Mouse (Mus musculus) intestine, embryonic 16.5 days (tissue): Measurements from ENCODE around the gene Cacna1i. TPM values are rescaled to one million over a fixed set of nuclear protein-coding genes. Genes with fewer than 3 reads are reported as not detected.

Experiments
- ATAC-seq: fragments of 200-750 bp; cut with Nextera tagmentation; 2 replicates; pipeline ENCODE4 v1.8.0; 2017; ENCODE audit warnings: moderate TSS enrichment, moderate library complexity
- H3K27ac ChIP-seq: fragments of 300-500 bp; sonication (generic); 2 replicates; pipeline ENCODE4 v1.5.1; 2014; ENCODE audit warnings: mild to moderate bottlenecking, low read length
- H3K27me3 ChIP-seq: fragments of 300-500 bp; sonication (generic); replicated peaks from 2 replicates; pipeline ENCODE4 v1.6.1; 2014; ENCODE audit warnings: low read length, control low read depth, mixed read lengths; ENCODE audit not compliant: control insufficient read depth, insufficient read depth
- H3K36me3 ChIP-seq: fragments of 300-500 bp; sonication (generic); 2 replicates; pipeline ENCODE4 v1.6.1; 2014; ENCODE audit warnings: low read length, control low read depth; ENCODE audit not compliant: control insufficient read depth, insufficient read depth
- H3K4me1 ChIP-seq: fragments of 300-500 bp; sonication (generic); 2 replicates; pipeline ENCODE4 v1.6.1; 2014; ENCODE audit warnings: low read length, control low read depth, mixed read lengths; ENCODE audit not compliant: control insufficient read depth, insufficient read depth
- H3K4me2 ChIP-seq: fragments of 300-500 bp; sonication (generic); 2 replicates; pipeline ENCODE4 v1.6.1; 2014; ENCODE audit warnings: low read depth, low read length, control low read depth
- H3K4me3 ChIP-seq: fragments of 300-500 bp; sonication (generic); 2 replicates; pipeline ENCODE4 v1.5.1; 2014; ENCODE audit warnings: mild to moderate bottlenecking, low read length
- H3K9ac ChIP-seq: fragments of 300-500 bp; sonication (generic); 2 replicates; pipeline ENCODE4 v1.6.1; 2014; ENCODE audit warnings: low read depth, low read length
- H3K9me3 ChIP-seq: fragments of 300-500 bp; sonication (generic); 2 replicates; pipeline ENCODE4 v1.6.1; 2016; ENCODE audit warnings: low read length, control low read depth; ENCODE audit not compliant: control insufficient read depth
- WGBS: fragments of 180-500 bp; shearing (Covaris S2); extraction: QIAGEN DNeasy Blood & Tissue Kit; methylation state at CpG from one replicate; pipeline ENCODE4 v1.1.7; 2014; 5-methylcytosine and 5-hydroxymethylcytosine counted together
- polyA plus RNA-seq: library from polyadenylated mRNA; unstranded; fragments of >200 nt; fragmentation: Nextera tagmentation; extraction: Ambion mirVana; gene quantifications from 2 replicates; pipeline ENCODE4 v1.2.1, GENCODE M21; 2015

The Cacna1i gene
- polyA plus RNA-seq, 1 experiment from 2014 or later: not detected

DNA sequence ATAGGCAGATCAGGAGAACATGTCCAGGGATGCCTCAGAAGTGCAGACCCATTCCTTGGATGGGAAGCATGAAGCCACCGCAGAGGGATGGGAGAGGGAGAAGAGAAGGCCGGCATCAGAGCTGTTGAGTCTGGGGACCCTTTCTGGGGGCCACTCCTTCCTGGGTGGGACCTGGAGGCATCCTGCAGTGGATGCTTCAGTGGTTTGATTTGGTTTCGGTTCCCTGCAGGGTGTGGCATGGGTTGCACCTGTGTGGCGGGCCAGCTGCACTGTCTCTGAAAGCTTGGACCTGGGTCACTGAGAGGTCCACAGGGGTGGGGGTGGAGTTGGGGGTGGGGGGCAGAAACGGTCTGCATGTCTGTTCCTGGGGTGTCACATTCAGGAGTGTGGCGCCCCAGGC lies 32.9 kb downstream of the Cacna1i start:
- no peak overlapping the region for H3K27ac ChIP-seq
- H3K4me2 ChIP-seq: no peak overlapping the region
- 80% methylated on average over 6 of the region's 6 CpGs for WGBS
- H3K4me3 ChIP-seq: no peak overlapping the region
- ATAC-seq: no peak
- no peak overlapping the region for H3K9ac ChIP-seq
- H3K9me3 ChIP-seq: no peaks in the 10 kb centered on the region
- no peaks in the 10 kb centered on the region for H3K27me3 ChIP-seq
- no peaks in the 10 kb centered on the region for H3K4me1 ChIP-seq
- no peaks in the 10 kb centered on the region for H3K36me3 ChIP-seq

DNA sequence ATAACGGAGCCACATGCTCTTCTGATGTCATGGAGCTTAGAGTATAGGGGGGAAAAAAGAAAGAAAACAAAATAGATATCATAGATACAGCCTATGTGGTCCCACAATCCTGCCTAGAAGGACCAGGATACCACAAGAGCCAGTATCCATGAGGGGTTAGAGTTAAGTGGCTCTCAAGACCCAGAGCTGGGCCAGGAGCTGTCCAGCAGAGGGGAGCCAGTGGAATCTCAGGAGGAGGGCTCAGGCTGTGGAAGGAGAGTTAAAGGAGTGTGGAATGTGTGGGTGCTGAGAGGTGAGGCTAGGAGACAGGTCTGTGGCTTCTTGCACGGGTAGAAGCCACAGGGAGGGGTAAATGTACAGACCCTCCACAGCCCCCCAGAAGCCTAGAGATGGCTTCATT lies 38.2 kb downstream of the Cacna1i start:
- Histone ChIP-seq H3K4me1 (no peaks in the 10 kb centered on the region), H3K27me3 (no peaks in the 10 kb centered on the region), H3K27ac (no peak overlapping the region), H3K9me3 (no peaks in the 10 kb centered on the region), H3K4me3 (no peak overlapping the region), H3K4me2 (no peak overlapping the region), H3K9ac (no peak overlapping the region), H3K36me3 (no peaks in the 10 kb centered on the region)
- no peak for ATAC-seq
- WGBS: 68% methylated on average over 2 of the region's 2 CpGs

DNA sequence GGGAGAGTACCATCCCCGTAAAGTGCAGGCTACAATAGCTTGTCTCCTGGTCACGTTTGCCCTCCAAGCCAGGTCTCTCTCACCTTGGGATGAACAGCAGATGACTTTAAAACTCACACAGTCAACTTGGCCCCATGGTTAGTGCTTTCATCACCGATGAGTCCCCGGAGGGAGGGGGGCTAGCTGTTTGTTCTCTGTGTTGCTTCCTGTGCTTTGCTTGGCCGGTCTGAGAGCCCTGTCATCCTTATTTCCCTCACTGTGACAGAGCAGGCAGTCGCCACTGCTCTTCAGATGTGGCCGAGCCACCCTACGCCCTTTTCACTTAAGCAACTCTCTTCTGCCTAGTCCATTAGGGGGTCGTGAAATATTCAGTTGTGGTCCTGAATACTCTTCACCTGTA lies 38.7 kb downstream of the Cacna1i start:
- H3K4me2 ChIP-seq: no peak overlapping the region
- WGBS: 75% methylated on average over 9 of the region's 9 CpGs
- no peak overlapping the region for H3K4me3 ChIP-seq
- no peak overlapping the region for H3K9ac ChIP-seq
- H3K9me3 ChIP-seq: no peaks in the 10 kb centered on the region
- no peaks in the 10 kb centered on the region for H3K27me3 ChIP-seq
- no peaks in the 10 kb centered on the region for H3K4me1 ChIP-seq
- H3K36me3 ChIP-seq: no peaks in the 10 kb centered on the region
- no peak overlapping the region for H3K27ac ChIP-seq
- no peak for ATAC-seq

DNA sequence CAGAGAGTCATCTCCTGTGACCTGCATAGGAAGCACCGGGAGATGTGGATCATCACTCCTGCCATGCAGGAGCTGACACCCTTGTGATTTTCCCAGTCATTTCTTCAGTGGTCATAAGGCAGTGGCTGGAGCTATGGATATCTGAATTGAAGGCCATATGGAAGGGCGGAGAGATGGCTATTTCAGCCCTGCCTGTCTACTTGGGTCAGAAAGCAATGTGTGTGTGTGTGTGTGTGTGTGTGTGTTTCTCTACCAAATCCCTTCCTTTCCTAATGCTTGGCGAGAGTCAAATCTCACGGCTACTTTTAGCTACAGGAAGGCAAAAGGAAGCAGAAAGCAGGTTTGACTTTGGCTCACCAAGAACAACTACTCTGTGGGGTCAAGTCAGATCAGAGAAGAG lies 39.9 kb downstream of the Cacna1i start:
- WGBS: 79% methylated on average over 4 of the region's 4 CpGs
- H3K9me3 ChIP-seq: no peaks in the 10 kb centered on the region
- H3K4me1 ChIP-seq: no peaks in the 10 kb centered on the region
- no peak for ATAC-seq
- H3K4me3 ChIP-seq: no peak overlapping the region
- H3K4me2 ChIP-seq: no peak overlapping the region
- no peaks in the 10 kb centered on the region for H3K36me3 ChIP-seq
- no peaks in the 10 kb centered on the region for H3K27me3 ChIP-seq
- H3K27ac ChIP-seq: no peak overlapping the region
- no peak overlapping the region for H3K9ac ChIP-seq

DNA sequence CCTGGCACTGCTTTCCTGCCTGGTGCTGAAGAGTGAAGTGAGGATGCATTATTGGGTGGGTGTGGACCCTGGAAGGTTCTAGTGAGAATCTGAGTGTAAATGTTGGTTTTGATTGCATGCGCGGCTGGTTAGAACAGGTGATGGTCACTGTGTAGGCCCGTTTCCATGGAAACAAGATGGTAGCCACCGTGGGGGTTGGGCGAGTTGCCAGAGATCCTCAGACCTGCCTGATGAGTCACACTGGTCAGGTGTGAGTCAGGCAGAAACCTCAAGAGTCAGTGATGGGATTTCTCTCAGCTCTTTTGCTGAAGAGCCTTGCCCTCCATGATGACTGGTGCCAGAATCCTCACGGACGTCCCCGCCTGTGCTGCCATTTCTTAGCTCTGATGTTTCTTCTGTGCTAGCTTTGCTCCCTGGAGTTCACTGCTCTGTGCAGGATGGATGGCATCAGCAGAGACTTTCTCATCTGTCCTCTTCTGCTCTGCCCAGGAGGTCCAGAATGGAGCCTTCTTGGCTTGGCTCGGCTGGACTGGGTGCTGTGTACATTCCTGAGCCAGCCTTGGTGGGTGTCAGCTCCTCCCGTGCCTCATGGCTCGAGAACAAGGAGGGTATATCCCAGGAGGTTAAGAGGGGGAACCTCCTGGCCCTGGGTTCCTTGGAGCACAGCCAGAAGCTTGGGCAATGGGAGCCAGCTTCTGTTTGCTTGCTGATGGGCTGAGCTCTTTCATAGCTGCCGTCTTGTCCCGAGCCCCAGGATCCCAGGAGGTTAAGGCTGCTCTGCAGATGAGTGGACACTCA lies 40.9 kb downstream of the Cacna1i start:
- Histone ChIP-seq H3K27me3 (no peaks in the 10 kb centered on the region), H3K4me3 (no peak overlapping the region), H3K9ac (no peak overlapping the region), H3K9me3 (no peaks in the 10 kb centered on the region), H3K4me2 (no peak overlapping the region), H3K36me3 (no peaks in the 10 kb centered on the region), H3K27ac (no peak overlapping the region), H3K4me1 (no peaks in the 10 kb centered on the region)
- no peak for ATAC-seq
- WGBS: 77% methylated on average over 13 of the region's 13 CpGs

DNA sequence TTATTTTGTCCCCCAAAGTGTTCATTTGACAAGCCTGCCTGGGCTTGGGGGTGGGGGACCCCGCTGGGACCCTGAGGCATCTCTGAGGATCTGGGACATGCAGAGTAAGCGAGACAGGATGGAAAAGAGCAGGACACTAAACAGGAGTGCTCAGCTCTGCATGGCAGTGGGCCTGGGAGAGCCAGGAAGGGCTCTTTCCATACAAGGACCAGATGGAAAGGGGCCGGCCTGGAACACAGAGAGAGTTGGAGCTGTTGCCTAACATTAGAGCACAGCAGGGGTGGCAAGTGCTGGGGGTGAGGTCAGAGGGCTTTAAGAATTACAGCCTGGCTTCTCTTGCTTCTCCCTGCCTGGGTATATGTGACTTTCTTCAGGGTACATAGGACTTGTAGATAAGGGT lies 43.2 kb downstream of the Cacna1i start:
- Histone ChIP-seq H3K27me3 (no peaks in the 10 kb centered on the region), H3K36me3 (no peaks in the 10 kb centered on the region), H3K9me3 (no peaks in the 10 kb centered on the region), H3K4me3 (no peak overlapping the region), H3K9ac (no peak overlapping the region), H3K27ac (no peak overlapping the region), H3K4me1 (no peaks in the 10 kb centered on the region), H3K4me2 (no peak overlapping the region)
- 67% methylated on average over 3 of the region's 3 CpGs for WGBS
- no peak for ATAC-seq

DNA sequence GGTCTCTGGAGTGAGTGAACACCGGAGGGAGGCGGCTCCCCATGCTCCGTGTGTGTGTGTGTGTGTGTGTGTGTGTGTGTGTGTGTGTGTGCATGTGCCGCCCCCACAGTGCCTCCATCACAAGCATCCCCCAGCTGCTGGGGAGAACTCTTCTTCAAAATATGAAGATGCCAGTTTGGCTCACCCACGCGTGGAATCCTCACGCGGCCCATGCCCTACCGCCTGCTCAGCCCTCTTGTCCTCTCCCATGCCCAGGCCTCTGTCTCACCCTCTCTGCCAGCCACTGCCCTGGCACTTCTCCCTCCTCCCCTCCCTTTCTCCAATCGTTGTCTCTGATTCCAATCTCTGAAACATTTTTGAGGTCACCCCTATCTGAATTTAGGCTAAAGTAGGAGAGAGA lies 47.7 kb downstream of the Cacna1i start:
- ATAC-seq: no peak
- H3K27me3 ChIP-seq: no peaks in the 10 kb centered on the region
- no peak overlapping the region for H3K9ac ChIP-seq
- H3K36me3 ChIP-seq: no peaks in the 10 kb centered on the region
- H3K4me3 ChIP-seq: no peak overlapping the region
- H3K9me3 ChIP-seq: no peaks in the 10 kb centered on the region
- no peak overlapping the region for H3K4me2 ChIP-seq
- no peaks in the 10 kb centered on the region for H3K4me1 ChIP-seq
- WGBS: 81% methylated on average over 10 of the region's 10 CpGs
- H3K27ac ChIP-seq: no peak overlapping the region

DNA sequence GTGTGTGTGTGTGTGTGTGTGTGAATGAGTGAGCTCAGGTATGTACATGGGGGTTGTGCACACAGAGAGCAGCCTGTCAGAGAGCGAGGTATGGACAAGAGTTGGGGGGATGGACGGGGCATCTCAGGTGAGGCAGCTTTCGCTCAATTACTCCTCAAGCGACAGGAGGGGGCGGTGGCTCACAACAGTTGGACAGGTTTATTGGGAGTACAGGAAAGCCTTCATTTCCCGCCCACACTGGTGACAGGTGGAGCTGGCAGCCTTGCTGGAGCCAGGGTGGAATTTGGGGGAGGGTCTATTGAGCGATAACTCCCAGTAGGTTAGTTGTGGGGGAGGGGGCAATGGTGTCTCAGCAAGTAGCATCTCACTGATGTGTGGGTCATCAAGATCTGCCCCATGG lies 48.2 kb downstream of the Cacna1i start:
- 51% methylated on average over 7 of the region's 7 CpGs for WGBS
- H3K36me3 ChIP-seq: no peaks in the 10 kb centered on the region
- ATAC-seq: no peak
- no peaks in the 10 kb centered on the region for H3K9me3 ChIP-seq
- H3K9ac ChIP-seq: no peak overlapping the region
- no peak overlapping the region for H3K4me2 ChIP-seq
- H3K4me1 ChIP-seq: no peaks in the 10 kb centered on the region
- no peaks in the 10 kb centered on the region for H3K27me3 ChIP-seq
- H3K27ac ChIP-seq: no peak overlapping the region
- H3K4me3 ChIP-seq: no peak overlapping the region

DNA sequence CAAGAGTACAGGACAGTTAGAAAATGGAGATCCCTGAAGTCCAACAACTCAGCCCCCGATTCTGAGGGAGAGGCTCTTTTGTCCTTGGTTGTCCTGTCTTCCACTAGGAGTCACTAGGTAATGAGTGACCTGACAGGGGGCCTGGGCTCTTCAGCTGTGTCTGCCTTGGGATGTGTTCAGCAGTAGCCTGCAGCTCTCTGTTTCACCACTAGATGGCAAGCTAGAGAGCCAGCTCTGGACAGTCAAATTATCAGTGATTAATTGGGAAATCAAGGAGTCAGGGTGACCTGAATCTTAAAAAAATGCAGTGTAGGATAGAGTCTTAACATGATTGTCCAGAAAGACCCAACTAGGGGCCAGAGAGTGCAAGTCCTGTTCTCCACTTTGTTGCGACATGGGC lies 53.3 kb downstream of the Cacna1i start:
- Histone ChIP-seq H3K4me3 (no peak overlapping the region), H3K9me3 (no peaks in the 10 kb centered on the region), H3K9ac (no peak overlapping the region), H3K27ac (no peak overlapping the region), H3K36me3 (no peaks in the 10 kb centered on the region), H3K27me3 (no peaks in the 10 kb centered on the region), H3K4me1 (no peaks in the 10 kb centered on the region), H3K4me2 (no peak overlapping the region)
- no peak for ATAC-seq
- WGBS: 80% methylated on average over 2 of the region's 2 CpGs

DNA sequence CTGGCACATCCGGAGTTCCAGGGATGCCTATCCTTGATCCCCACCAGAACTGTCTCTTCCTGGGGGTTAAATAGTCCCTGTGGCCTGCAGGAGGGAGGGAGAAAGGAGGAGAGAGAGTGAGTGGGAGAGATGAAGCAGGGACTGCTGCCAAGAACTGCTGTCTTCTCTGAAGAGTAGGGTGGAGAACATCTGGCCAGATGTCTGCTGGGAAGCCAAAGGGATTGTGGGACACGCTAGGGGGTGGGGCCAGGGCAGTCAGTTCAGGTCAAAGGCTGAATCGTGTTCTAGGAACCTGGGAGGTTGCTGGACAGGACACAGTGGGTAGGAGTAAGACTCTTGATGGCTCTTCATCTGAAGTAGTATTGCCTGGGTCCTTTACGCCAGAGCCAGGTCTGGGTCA lies 55.4 kb downstream of the Cacna1i start:
- H3K9me3 ChIP-seq: no peaks in the 10 kb centered on the region
- 75% methylated on average over 4 of the region's 4 CpGs for WGBS
- H3K27ac ChIP-seq: no peak overlapping the region
- no peak overlapping the region for H3K4me3 ChIP-seq
- H3K9ac ChIP-seq: no peak overlapping the region
- H3K4me1 ChIP-seq: no peaks in the 10 kb centered on the region
- H3K27me3 ChIP-seq: no peaks in the 10 kb centered on the region
- ATAC-seq: no peak
- no peak overlapping the region for H3K4me2 ChIP-seq
- H3K36me3 ChIP-seq: no peaks in the 10 kb centered on the region
